Mouse (Mus musculus): ENCODE data around the gene H2-M3. TPM values are rescaled to one million over a fixed set of nuclear protein-coding genes. Genes with fewer than 3 reads are reported as not detected.

The H2-M3 gene
- total and polyA plus RNA-seq, 2 experiments from 2014 or later, result 1.6 to 2.6 TPM

DNA sequence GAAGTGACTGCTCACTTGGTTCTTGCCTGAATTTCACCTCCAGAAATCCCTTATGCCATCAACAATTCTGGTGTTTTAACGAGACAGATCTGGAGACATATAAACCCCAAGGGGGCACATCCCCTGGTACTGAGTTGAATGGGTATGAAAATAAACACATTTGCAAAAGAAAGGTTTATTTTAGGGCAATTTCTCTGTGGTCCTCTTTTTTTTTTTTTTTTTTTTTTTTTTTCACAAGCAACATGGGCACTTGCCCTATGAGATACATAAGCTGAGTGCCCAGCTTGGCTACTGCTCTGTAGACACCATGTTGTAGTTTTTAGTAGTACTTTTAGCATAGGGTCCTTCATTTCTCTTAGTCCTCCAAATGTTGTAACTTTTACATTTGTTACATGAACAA is 13.3 kb downstream of the H2-M3 start, which contains the start of gene Olfr99:
Gene Olfr99, minus strand, starts transcription at position 101 of the 400 bp plus-strand sequence.
- Histone ChIP-seq H3K4me2 (ENCODE audit: low read depth, low read length, poor library complexity, severe bottlenecking) (no peak within 1 kb of the TSS), H3K4me3 (ENCODE audit: low read depth, low read length) (no peak within 1 kb of the TSS), H3K36me3 (ENCODE audit: insufficient read depth, low read length) (no peaks in the 10 kb centered on the region), H3K9me3 (ENCODE audit: low read length) (no peaks in the 10 kb centered on the region), H3K4me1 (ENCODE audit: insufficient read depth, low read length) (no peaks in the 10 kb centered on the region), H3K27me3 (ENCODE audit: insufficient read depth, low read length) (no peaks in the 10 kb centered on the region), H3K27ac (ENCODE audit: low read depth, low read length) (no peak within 1 kb of the TSS), H3K9ac (replicated peaks; ENCODE audit: low read length, poor library complexity, severe bottlenecking) (no peak within 1 kb of the TSS)
- no peak for TF ChIP-seq CTCF (IDR thresholded peaks at IDR 0.05)
- WGBS, result 68% methylated on average over 1 of the region's 1 CpGs
- ATAC-seq (ENCODE audit: low FRiP score), result no peak
- DNase-seq (ENCODE audit: low spot score), result no peak

DNA sequence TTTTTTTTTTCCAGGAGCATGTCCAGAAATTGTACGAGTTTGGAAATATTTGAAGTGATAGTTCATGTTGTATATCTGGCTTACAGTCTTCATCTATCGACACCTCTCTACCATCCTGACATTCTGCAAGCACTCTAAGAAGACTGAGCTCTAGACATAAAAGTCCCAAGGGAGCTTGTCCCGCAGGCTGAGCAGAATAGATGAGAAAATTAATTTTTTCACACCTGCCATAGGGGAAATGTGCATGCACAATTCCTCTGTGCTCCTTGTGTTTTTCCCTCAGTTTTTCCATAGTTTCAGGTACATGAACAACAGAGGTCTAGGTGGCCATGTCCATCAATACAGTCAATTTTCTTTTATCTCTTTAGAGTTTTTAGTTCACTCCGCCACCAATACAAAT is 34.2 kb downstream of the H2-M3 start, which contains the start of gene Olfr101:
Gene Olfr101, minus strand, starts transcription at position 101 of the 400 bp plus-strand sequence.
- no peaks in the 10 kb centered on the region for H3K4me1 ChIP-seq (ENCODE audit: insufficient read depth, low read length)
- no peak within 1 kb of the TSS for H3K9ac ChIP-seq (replicated peaks; ENCODE audit: low read length, poor library complexity, severe bottlenecking)
- no peaks in the 10 kb centered on the region for H3K36me3 ChIP-seq (ENCODE audit: insufficient read depth, low read length)
- TF ChIP-seq CTCF (IDR thresholded peaks at IDR 0.05), result no peak
- no peak within 1 kb of the TSS for H3K27ac ChIP-seq (ENCODE audit: low read depth, low read length)
- H3K4me2 ChIP-seq (ENCODE audit: low read depth, low read length, poor library complexity, severe bottlenecking), result no peak within 1 kb of the TSS
- 79% methylated on average over 4 of the region's 4 CpGs for WGBS
- no peak within 1 kb of the TSS for H3K4me3 ChIP-seq (ENCODE audit: low read depth, low read length)
- no peaks in the 10 kb centered on the region for H3K9me3 ChIP-seq (ENCODE audit: low read length)
- no peaks in the 10 kb centered on the region for H3K27me3 ChIP-seq (ENCODE audit: insufficient read depth, low read length)
- no peak for DNase-seq (ENCODE audit: low spot score)
- no peak for ATAC-seq (ENCODE audit: low FRiP score)

DNA sequence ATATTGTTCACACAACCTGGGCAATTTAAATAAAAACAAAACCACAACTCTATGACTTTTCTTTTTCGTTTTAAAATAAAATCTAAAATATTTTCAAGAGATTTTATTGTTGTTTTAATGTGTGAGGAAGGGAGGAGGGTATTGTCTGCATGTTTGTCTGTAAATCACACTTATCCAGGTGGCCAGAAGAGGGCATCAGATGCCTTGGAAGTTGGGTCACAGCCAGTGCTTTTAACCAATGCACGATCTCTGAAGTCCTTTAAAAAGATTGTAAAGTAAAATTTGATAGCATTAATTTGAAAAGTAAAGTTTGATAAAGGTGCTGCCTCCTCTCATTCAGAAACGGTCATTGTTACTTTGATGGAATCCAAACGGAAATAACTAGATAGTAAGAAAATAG is 38.5 kb downstream of the H2-M3 start:
- no peak for ATAC-seq (ENCODE audit: low FRiP score)
- TF ChIP-seq CTCF (IDR thresholded peaks at IDR 0.05), result peak; percentile 66
- Histone ChIP-seq H3K4me2 (ENCODE audit: low read depth, low read length, poor library complexity, severe bottlenecking) (no peak overlapping the region), H3K9me3 (ENCODE audit: low read length) (no peaks in the 10 kb centered on the region), H3K27me3 (ENCODE audit: insufficient read depth, low read length) (no peaks in the 10 kb centered on the region), H3K27ac (ENCODE audit: low read depth, low read length) (no peak overlapping the region), H3K9ac (replicated peaks; ENCODE audit: low read length, poor library complexity, severe bottlenecking) (no peak overlapping the region), H3K4me3 (ENCODE audit: low read depth, low read length) (no peak overlapping the region), H3K4me1 (ENCODE audit: insufficient read depth, low read length) (no peaks in the 10 kb centered on the region), H3K36me3 (ENCODE audit: insufficient read depth, low read length) (no peaks in the 10 kb centered on the region)
- WGBS, result 45% methylated on average over 4 of the region's 4 CpGs
- peak; percentile 39 for DNase-seq (ENCODE audit: low spot score)

DNA sequence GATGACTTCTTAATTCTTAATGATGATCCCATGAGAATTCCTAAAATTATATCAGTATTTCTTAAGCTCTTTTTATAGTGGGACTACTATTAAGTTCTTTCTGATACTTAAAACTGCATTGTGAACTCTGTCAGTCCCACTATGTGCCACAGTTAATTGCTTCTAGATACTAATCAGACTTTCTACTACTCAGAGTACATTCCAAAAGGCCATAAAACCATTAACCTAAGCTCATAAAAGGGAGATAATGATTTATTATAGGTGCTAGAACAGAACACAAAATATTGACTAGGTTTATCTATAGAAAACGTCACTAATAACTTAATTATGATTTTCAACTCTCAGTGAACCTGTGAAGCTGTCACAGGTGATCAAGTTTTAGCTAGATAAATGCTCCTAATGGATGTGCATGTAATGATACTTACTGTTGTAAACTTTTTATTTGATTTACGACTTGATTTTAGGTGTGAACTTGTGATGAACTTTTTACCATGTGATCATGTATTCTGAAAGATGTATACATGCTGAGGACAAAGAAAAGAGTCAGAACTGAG is 40.2 kb downstream of the H2-M3 start:
- Histone ChIP-seq H3K27ac (ENCODE audit: low read depth, low read length) (no peak overlapping the region), H3K4me1 (ENCODE audit: insufficient read depth, low read length) (no peaks in the 10 kb centered on the region), H3K27me3 (ENCODE audit: insufficient read depth, low read length) (no peaks in the 10 kb centered on the region), H3K4me2 (ENCODE audit: low read depth, low read length, poor library complexity, severe bottlenecking) (no peak overlapping the region), H3K9me3 (ENCODE audit: low read length) (no peaks in the 10 kb centered on the region), H3K9ac (replicated peaks; ENCODE audit: low read length, poor library complexity, severe bottlenecking) (no peak overlapping the region), H3K4me3 (ENCODE audit: low read depth, low read length) (no peak overlapping the region), H3K36me3 (ENCODE audit: insufficient read depth, low read length) (no peaks in the 10 kb centered on the region)
- whole genome bisulfite sequencing, result 50% methylated on average over 2 of the region's 2 CpGs
- DNase-seq (ENCODE audit: low spot score), result no peak
- ATAC-seq (ENCODE audit: low FRiP score), result no peak
- TF ChIP-seq CTCF (IDR thresholded peaks at IDR 0.05), result no peak

DNA sequence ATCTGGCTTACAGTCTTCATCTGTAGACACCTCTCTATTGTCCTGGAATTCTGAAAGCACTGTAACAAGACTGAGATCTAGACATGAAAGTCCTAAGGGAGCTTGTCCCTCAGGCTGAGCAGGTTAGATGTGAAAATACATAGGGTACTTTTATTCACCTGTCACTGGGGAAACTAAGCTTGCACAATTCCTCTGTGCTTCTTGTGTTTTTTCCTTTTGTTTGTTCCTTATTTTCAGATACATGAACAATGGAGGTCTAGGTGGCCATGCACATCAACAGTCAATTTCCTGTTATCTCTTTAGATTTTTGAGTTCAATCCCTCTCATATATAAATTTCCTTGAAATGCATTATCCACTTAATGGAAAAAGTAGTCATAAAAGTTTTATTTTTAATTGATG is 46.9 kb downstream of the H2-M3 start, which contains the start of gene Olfr102:
Gene Olfr102, minus strand, starts transcription at position 101 of the 400 bp plus-strand sequence.
- H3K36me3 ChIP-seq (ENCODE audit: insufficient read depth, low read length), result no peaks in the 10 kb centered on the region
- H3K4me2 ChIP-seq (ENCODE audit: low read depth, low read length, poor library complexity, severe bottlenecking), result no peak within 1 kb of the TSS
- H3K9me3 ChIP-seq (ENCODE audit: low read length), result no peaks in the 10 kb centered on the region
- no peaks in the 10 kb centered on the region for H3K27me3 ChIP-seq (ENCODE audit: insufficient read depth, low read length)
- no peak within 1 kb of the TSS for H3K4me3 ChIP-seq (ENCODE audit: low read depth, low read length)
- no peaks in the 10 kb centered on the region for H3K4me1 ChIP-seq (ENCODE audit: insufficient read depth, low read length)
- no peak within 1 kb of the TSS for H3K27ac ChIP-seq (ENCODE audit: low read depth, low read length)
- ATAC-seq (ENCODE audit: low FRiP score) (no peak), DNase-seq (ENCODE audit: low spot score) (no peak)
- no peak within 1 kb of the TSS for H3K9ac ChIP-seq (replicated peaks; ENCODE audit: low read length, poor library complexity, severe bottlenecking)
- TF ChIP-seq CTCF (IDR thresholded peaks at IDR 0.05), result no peak

Other genes with a start within 250 kb of the H2-M3 start
- not detected in 2 replicates for gene Mog, start 246.8 kb upstream of the H2-M3 start, total RNA-seq (2014; rRNA removed)
- 0.95 and 1.1 TPM in 2 replicates for gene Mog, start 246.8 kb upstream of the H2-M3 start, polyA plus RNA-seq (2015; fragmentation: Nextera tagmentation; extraction: Ambion mirVana)
- gene Gabbr1, start 224.3 kb upstream of the H2-M3 start, total RNA-seq (2014; rRNA removed), result 633 and 639 TPM in 2 replicates
- 111 and 116 TPM in 2 replicates for gene Gabbr1, start 224.3 kb upstream of the H2-M3 start, polyA plus RNA-seq (2015; fragmentation: Nextera tagmentation; extraction: Ambion mirVana)
- not detected in 2 replicates for gene Olfr90, start 181.7 kb upstream of the H2-M3 start, total RNA-seq (2014; rRNA removed)
- gene Olfr90, start 181.7 kb upstream of the H2-M3 start, polyA plus RNA-seq (2015; fragmentation: Nextera tagmentation; extraction: Ambion mirVana), result not detected in 2 replicates
- not detected in 2 replicates for gene Olfr91, start 171.9 kb upstream of the H2-M3 start, total RNA-seq (2014; rRNA removed)
- not detected in 2 replicates for gene Olfr91, start 171.9 kb upstream of the H2-M3 start, polyA plus RNA-seq (2015; fragmentation: Nextera tagmentation; extraction: Ambion mirVana)
- gene Olfr92, start 150.1 kb upstream of the H2-M3 start, total RNA-seq (2014; rRNA removed), result not detected in 2 replicates
- not detected in 2 replicates for gene Olfr92, start 150.1 kb upstream of the H2-M3 start, polyA plus RNA-seq (2015; fragmentation: Nextera tagmentation; extraction: Ambion mirVana)
- gene Olfr93, start 108.7 kb upstream of the H2-M3 start, total RNA-seq (2014; rRNA removed), result not detected in 2 replicates
- gene Olfr93, start 108.7 kb upstream of the H2-M3 start, polyA plus RNA-seq (2015; fragmentation: Nextera tagmentation; extraction: Ambion mirVana), result not detected in 2 replicates
- not detected in 2 replicates for gene Ubd, start 76.3 kb upstream of the H2-M3 start, total RNA-seq (2014; rRNA removed)
- not detected in 2 replicates for gene Ubd, start 76.3 kb upstream of the H2-M3 start, polyA plus RNA-seq (2015; fragmentation: Nextera tagmentation; extraction: Ambion mirVana)
- not detected in 2 replicates for gene Olfr94, start 69.2 kb upstream of the H2-M3 start, total RNA-seq (2014; rRNA removed)
- not detected in 2 replicates for gene Olfr94, start 69.2 kb upstream of the H2-M3 start, polyA plus RNA-seq (2015; fragmentation: Nextera tagmentation; extraction: Ambion mirVana)
- gene Olfr95, start 57.1 kb upstream of the H2-M3 start, total RNA-seq (2014; rRNA removed), result not detected in 2 replicates
- gene Olfr95, start 57.1 kb upstream of the H2-M3 start, polyA plus RNA-seq (2015; fragmentation: Nextera tagmentation; extraction: Ambion mirVana), result 0.02 TPM in 1 of 2 replicates, not detected in the other
- not detected in 2 replicates for gene Olfr96, start 50.1 kb upstream of the H2-M3 start, total RNA-seq (2014; rRNA removed)
- not detected in 2 replicates for gene Olfr96, start 50.1 kb upstream of the H2-M3 start, polyA plus RNA-seq (2015; fragmentation: Nextera tagmentation; extraction: Ambion mirVana)
- gene Olfr97, start 32.9 kb upstream of the H2-M3 start, total RNA-seq (2014; rRNA removed), result not detected in 2 replicates
- gene Olfr97, start 32.9 kb upstream of the H2-M3 start, polyA plus RNA-seq (2015; fragmentation: Nextera tagmentation; extraction: Ambion mirVana), result not detected in 2 replicates
- gene Olfr98, start 6.5 kb upstream of the H2-M3 start, total RNA-seq (2014; rRNA removed), result not detected in 2 replicates
- gene Olfr98, start 6.5 kb upstream of the H2-M3 start, polyA plus RNA-seq (2015; fragmentation: Nextera tagmentation; extraction: Ambion mirVana), result not detected in 2 replicates
- gene Olfr99, start 13.2 kb downstream of the H2-M3 start, total RNA-seq (2014; rRNA removed), result not detected in 2 replicates
- not detected in 2 replicates for gene Olfr99, start 13.2 kb downstream of the H2-M3 start, polyA plus RNA-seq (2015; fragmentation: Nextera tagmentation; extraction: Ambion mirVana)
- gene Olfr101, start 34.1 kb downstream of the H2-M3 start, total RNA-seq (2014; rRNA removed), result not detected in 2 replicates
- not detected in 2 replicates for gene Olfr101, start 34.1 kb downstream of the H2-M3 start, polyA plus RNA-seq (2015; fragmentation: Nextera tagmentation; extraction: Ambion mirVana)
- gene Olfr102, start 46.8 kb downstream of the H2-M3 start, total RNA-seq (2014; rRNA removed), result not detected in 2 replicates
- gene Olfr102, start 46.8 kb downstream of the H2-M3 start, polyA plus RNA-seq (2015; fragmentation: Nextera tagmentation; extraction: Ambion mirVana), result not detected in 2 replicates
- not detected in 2 replicates for gene Olfr103, start 69.5 kb downstream of the H2-M3 start, total RNA-seq (2014; rRNA removed)
- gene Olfr103, start 69.5 kb downstream of the H2-M3 start, polyA plus RNA-seq (2015; fragmentation: Nextera tagmentation; extraction: Ambion mirVana), result not detected in 2 replicates
- gene Olfr104-ps, start 89.4 kb downstream of the H2-M3 start, total RNA-seq (2014; rRNA removed), result 0.33 TPM in 1 of 2 replicates, not detected in the other
- gene Olfr104-ps, start 89.4 kb downstream of the H2-M3 start, polyA plus RNA-seq (2015; fragmentation: Nextera tagmentation; extraction: Ambion mirVana), result not detected in 2 replicates
- not detected in 2 replicates for gene Olfr105-ps, start 108.8 kb downstream of the H2-M3 start, total RNA-seq (2014; rRNA removed)
- not detected in 2 replicates for gene Olfr105-ps, start 108.8 kb downstream of the H2-M3 start, polyA plus RNA-seq (2015; fragmentation: Nextera tagmentation; extraction: Ambion mirVana)
- gene Olfr106-ps, start 120.2 kb downstream of the H2-M3 start, total RNA-seq (2014; rRNA removed), result not detected in 2 replicates
- gene Olfr106-ps, start 120.2 kb downstream of the H2-M3 start, polyA plus RNA-seq (2015; fragmentation: Nextera tagmentation; extraction: Ambion mirVana), result not detected in 2 replicates
- gene Olfr107, start 129.0 kb downstream of the H2-M3 start, total RNA-seq (2014; rRNA removed), result not detected in 2 replicates
- not detected in 2 replicates for gene Olfr107, start 129.0 kb downstream of the H2-M3 start, polyA plus RNA-seq (2015; fragmentation: Nextera tagmentation; extraction: Ambion mirVana)
- gene Olfr108, start 175.3 kb downstream of the H2-M3 start, total RNA-seq (2014; rRNA removed), result not detected in 2 replicates
- gene Olfr108, start 175.3 kb downstream of the H2-M3 start, polyA plus RNA-seq (2015; fragmentation: Nextera tagmentation; extraction: Ambion mirVana), result not detected in 2 replicates
- gene Olfr109, start 188.7 kb downstream of the H2-M3 start, total RNA-seq (2014; rRNA removed), result not detected in 2 replicates
- not detected in 2 replicates for gene Olfr109, start 188.7 kb downstream of the H2-M3 start, polyA plus RNA-seq (2015; fragmentation: Nextera tagmentation; extraction: Ambion mirVana)
- gene H2-M2, start 213.3 kb downstream of the H2-M3 start, total RNA-seq (2014; rRNA removed), result not detected in 2 replicates
- gene H2-M2, start 213.3 kb downstream of the H2-M3 start, polyA plus RNA-seq (2015; fragmentation: Nextera tagmentation; extraction: Ambion mirVana), result not detected in 2 replicates
- not detected in 2 replicates for gene Olfr110, start 222.2 kb downstream of the H2-M3 start, total RNA-seq (2014; rRNA removed)
- not detected in 2 replicates for gene Olfr110, start 222.2 kb downstream of the H2-M3 start, polyA plus RNA-seq (2015; fragmentation: Nextera tagmentation; extraction: Ambion mirVana)
- 0.14 TPM in 1 of 2 replicates, not detected in the other for gene Olfr111, start 237.8 kb downstream of the H2-M3 start, total RNA-seq (2014; rRNA removed)
- not detected in 2 replicates for gene Olfr111, start 237.8 kb downstream of the H2-M3 start, polyA plus RNA-seq (2015; fragmentation: Nextera tagmentation; extraction: Ambion mirVana)